Mouse (Mus musculus): Measurements from ENCODE around the gene Mark3.

DNA sequence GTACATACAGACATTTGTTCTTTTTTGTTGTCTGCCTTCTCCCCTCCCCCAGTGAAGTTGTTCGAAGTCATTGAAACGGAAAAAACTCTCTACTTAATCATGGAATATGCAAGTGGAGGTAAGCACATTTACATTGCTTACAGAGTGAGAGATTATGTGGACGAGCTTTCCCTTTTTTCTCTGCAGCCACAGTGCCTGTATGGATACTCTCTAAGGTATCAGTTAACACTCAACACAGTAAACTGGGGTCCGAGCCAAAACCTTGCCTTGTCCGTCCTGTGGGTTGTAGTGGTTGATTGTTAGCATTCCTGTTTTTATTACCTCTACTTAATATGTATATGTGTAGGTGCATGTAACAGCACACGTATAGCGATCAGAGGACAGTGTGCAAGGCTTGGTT is 43.9 kb downstream of the Mark3 start:
- TF ChIP-seq EP300 (IDR thresholded peaks at IDR 0.05; ENCODE audit: low read length): no peak
- no peak for TF ChIP-seq CTCF (conservative IDR thresholded peaks at IDR 0.05 in 1 of 2, IDR thresholded peaks at IDR 0.05 in 1 of 2; ENCODE audit: low read depth in 2 of 2, low read length in 2 of 2)
- no peak for TF ChIP-seq TBP (conservative IDR thresholded peaks at IDR 0.05; ENCODE audit: low read depth, low read length)
- no peak for TF ChIP-seq MAFK (IDR thresholded peaks at IDR 0.05; ENCODE audit: insufficient replicate concordance, low read length)
- TF ChIP-seq JUN (IDR thresholded peaks at IDR 0.05; ENCODE audit: insufficient read depth, low read depth, low read length): no peak
- TF ChIP-seq POLR2A (IDR thresholded peaks at IDR 0.05; ENCODE audit: low read depth, low read length): no peak
- no peak for TF ChIP-seq ZNF384 (IDR thresholded peaks at IDR 0.05; ENCODE audit: low read depth, low read length)
- TF ChIP-seq ETS1 (conservative IDR thresholded peaks at IDR 0.05; ENCODE audit: low read depth, low read length): no peak
- no peak for TF ChIP-seq JUND (conservative IDR thresholded peaks at IDR 0.05; ENCODE audit: low read depth, low read length)
- no peak for TF ChIP-seq E2F4 (IDR thresholded peaks at IDR 0.05; ENCODE audit: insufficient replicate concordance, low read depth, low read length)
